Mouse (Mus musculus) neutrophil, adult 5-6 weeks (primary cell): ENCODE results near the gene Hist1h1a. TPM values are rescaled to one million over a fixed set of nuclear protein-coding genes. Genes with fewer than 3 reads are reported as not detected.

ENCODE experiments used
- ATAC-seq: fragments of 151-379, 151-347 bp; 2 replicates; pipeline ENCODE4 v1.8.0; 2017; ENCODE audit warnings: mild to moderate bottlenecking, moderate TSS enrichment; ENCODE audit not compliant: insufficient number of reproducible peaks, poor library complexity, low FRiP score, severe bottlenecking; ENCODE audit errors: extremely low read depth
- total RNA-seq: library from RNA; stranded (forward); fragments of 200-1000 nt; gene quantifications from 2 replicates; pipeline ENCODE4 v1.2.3, GENCODE M21; 2017

Gene Hist1h1a
- total RNA-seq, 1 experiment from 2014 or later, result 74.8 TPM

GRCm38 (mm10) chr13:23742007-23742406 is 21.5 kb upstream of the Hist1h1a start:
- no peak for ATAC-seq

- no peak for ATAC-seq
Measured at GRCm38 (mm10) chr13:23743215-23743614, 20.3 kb upstream of the Hist1h1a start.

- ATAC-seq, result no peak
Measured at GRCm38 (mm10) chr13:23743963-23744362, 19.5 kb upstream of the Hist1h1a start.

- ATAC-seq, result no peak
Measured at GRCm38 (mm10) chr13:23744421-23745380, 18.8 kb upstream of the Hist1h1a start.

GRCm38 (mm10) chr13:23745381-23746161 is 17.9 kb upstream of the Hist1h1a start, which contains the start of gene Hist1h3c:
TSS of gene Hist1h3c (minus strand) at chr13:23745602.
- ATAC-seq, result peak; percentile 64

GRCm38 (mm10) chr13:23746201-23747080 is 17.0 kb upstream of the Hist1h1a start, which contains the start of gene Hist1h2bb:
TSS of gene Hist1h2bb (plus strand) at chr13:23746734.
- ATAC-seq, result peak; percentile 89

- no peak for ATAC-seq
Measured at GRCm38 (mm10) chr13:23747081-23747891, 16.2 kb upstream of the Hist1h1a start.

GRCm38 (mm10) chr13:23747892-23748288 is 15.6 kb upstream of the Hist1h1a start:
- no peak for ATAC-seq

GRCm38 (mm10) chr13:23749563-23750121 is 13.8 kb upstream of the Hist1h1a start:
- no peak for ATAC-seq

GRCm38 (mm10) chr13:23750839-23751477 is 12.5 kb upstream of the Hist1h1a start, which contains the start of gene Hist1h2ab:
TSS of gene Hist1h2ab (plus strand) at chr13:23751126.
- ATAC-seq, result peak; percentile 51; the same call in 1 of the 2 replicates

- ATAC-seq, result no peak
Measured at GRCm38 (mm10) chr13:23751478-23751956, 11.9 kb upstream of the Hist1h1a start.

GRCm38 (mm10) chr13:23752067-23752741 is 11.3 kb upstream of the Hist1h1a start, which contains the start of gene Hist1h3b:
TSS of gene Hist1h3b (plus strand) at chr13:23752267.
- peak; percentile 63 for ATAC-seq

- no peak for ATAC-seq
Measured at GRCm38 (mm10) chr13:23752742-23753172, 10.7 kb upstream of the Hist1h1a start.

GRCm38 (mm10) chr13:23753314-23754078 is 10.0 kb upstream of the Hist1h1a start:
- no peak for ATAC-seq

- ATAC-seq, result no peak
Measured at GRCm38 (mm10) chr13:23755000-23755399, 8.5 kb upstream of the Hist1h1a start.
